Mouse (Mus musculus) MN1 (cell line): ENCODE results near the gene Srp68.

ENCODE experiments used
- DNase-seq: peaks from one replicate; pipeline ENCODE4 v3.0.0-alpha.2; 2016; ENCODE audit warnings: low spot score

Gene Srp68

GRCm38 (mm10) chr11:116274045-116274666 lies at the start of gene Srp68:
Gene Srp68, minus strand, starts transcription at chr11:116274217.
- peak; percentile 93 for DNase-seq

- peak; percentile 78 for DNase-seq
Measured at GRCm38 (mm10) chr11:116318719-116319659, 45.0 kb upstream of the Srp68 start.

- DNase-seq, result no peak
Measured at GRCm38 (mm10) chr11:116312359-116312758, 38.3 kb upstream of the Srp68 start.

GRCm38 (mm10) chr11:116311169-116311568 lies 37.2 kb upstream of the Srp68 start:
- peak; percentile 22 for DNase-seq

GRCm38 (mm10) chr11:116309601-116310000 lies 35.6 kb upstream of the Srp68 start:
- DNase-seq, result no peak

- peak; percentile 61 for DNase-seq
Measured at GRCm38 (mm10) chr11:116307762-116308531, 33.9 kb upstream of the Srp68 start.

GRCm38 (mm10) chr11:116307019-116307725 lies 33.2 kb upstream of the Srp68 start, which contains the start of gene Exoc7:
Gene Exoc7, minus strand, starts transcription at chr11:116307233.
- DNase-seq, result peak; percentile 18

- peak; percentile 96 for DNase-seq
Measured at GRCm38 (mm10) chr11:116306126-116306982, 32.3 kb upstream of the Srp68 start.

GRCm38 (mm10) chr11:116305423-116305822 lies 31.4 kb upstream of the Srp68 start:
- no peak for DNase-seq

- DNase-seq, result no peak
Measured at GRCm38 (mm10) chr11:116298621-116299020, 24.6 kb upstream of the Srp68 start.

GRCm38 (mm10) chr11:116298221-116298620 lies 24.2 kb upstream of the Srp68 start:
- DNase-seq, result no peak

- no peak for DNase-seq
Measured at GRCm38 (mm10) chr11:116297017-116297416, 23.0 kb upstream of the Srp68 start.

GRCm38 (mm10) chr11:116296191-116296734 lies 22.2 kb upstream of the Srp68 start:
- DNase-seq, result no peak

GRCm38 (mm10) chr11:116294319-116294718 lies 20.3 kb upstream of the Srp68 start:
- peak; percentile 80 for DNase-seq

GRCm38 (mm10) chr11:116293538-116294137 lies 19.6 kb upstream of the Srp68 start:
- DNase-seq, result no peak

- no peak for DNase-seq
Measured at GRCm38 (mm10) chr11:116292401-116292800, 18.4 kb upstream of the Srp68 start.

GRCm38 (mm10) chr11:116290556-116290955 lies 16.5 kb upstream of the Srp68 start:
- peak; percentile 58 for DNase-seq

GRCm38 (mm10) chr11:116287351-116287750 lies 13.3 kb upstream of the Srp68 start:
- DNase-seq, result peak; percentile 30

- DNase-seq, result no peak
Measured at GRCm38 (mm10) chr11:116285770-116286191, 11.8 kb upstream of the Srp68 start.

GRCm38 (mm10) chr11:116283982-116284381 lies 10.0 kb upstream of the Srp68 start:
- no peak for DNase-seq
